Mouse (Mus musculus) liver, embryonic 13.5 days (tissue): ENCODE data around the gene Gm9903. TPM values are rescaled to one million over a fixed set of nuclear protein-coding genes. Genes with fewer than 3 reads are reported as not detected.

Experiments
- ATAC-seq: fragments of 200-750 bp; cut with Nextera tagmentation; 2 replicates; pipeline ENCODE4 v1.8.0; 2017; ENCODE audit warnings: low read depth, mild to moderate bottlenecking, moderate number of reproducible peaks, moderate library complexity
- DNase-seq: peaks from one replicate; pipeline ENCODE4 v3.0.0; 2022
- H3K27ac ChIP-seq: fragments of 300-500 bp; sonication (generic); 2 replicates; pipeline ENCODE4 v1.5.1; 2015; ENCODE audit warnings: moderate library complexity, mild to moderate bottlenecking, inconsistent platforms
- H3K27me3 ChIP-seq: fragments of 300-500 bp; sonication (generic); 2 replicates; pipeline ENCODE4 v1.6.1; 2015; ENCODE audit warnings: mild to moderate bottlenecking, inconsistent platforms
- H3K36me3 ChIP-seq: fragments of 300-500 bp; sonication (generic); 2 replicates; pipeline ENCODE4 v1.6.1; 2015; ENCODE audit warnings: mild to moderate bottlenecking, inconsistent platforms
- H3K4me1 ChIP-seq: fragments of 300-500 bp; sonication (generic); replicated peaks from 2 replicates; pipeline ENCODE4 v1.6.1; 2015; ENCODE audit warnings: inconsistent platforms
- H3K4me2 ChIP-seq: fragments of 300-500 bp; sonication (generic); 2 replicates; pipeline ENCODE4 v1.6.1; 2015; ENCODE audit warnings: inconsistent platforms, mild to moderate bottlenecking, moderate library complexity
- H3K4me3 ChIP-seq: fragments of 300-500 bp; sonication (generic); replicated peaks from 2 replicates; pipeline ENCODE4 v1.5.1; 2015; ENCODE audit warnings: mild to moderate bottlenecking, inconsistent platforms
- H3K9ac ChIP-seq: fragments of 300-500 bp; sonication (generic); 2 replicates; pipeline ENCODE4 v1.6.1; 2015; ENCODE audit warnings: mild to moderate bottlenecking, inconsistent platforms
- H3K9me3 ChIP-seq: fragments of 300-500 bp; sonication (generic); replicated peaks from 2 replicates; pipeline ENCODE4 v1.6.1; 2016; ENCODE audit warnings: inconsistent platforms
- WGBS: fragments of 180-500 bp; shearing (Covaris S2); methylation state at CpG from one replicate; pipeline ENCODE4 v1.1.7; 2015; ENCODE audit not compliant: insufficient replicate concordance; 5-methylcytosine and 5-hydroxymethylcytosine counted together
- polyA plus RNA-seq: library from polyadenylated mRNA; unstranded; fragments of >200 nt; fragmentation: Nextera tagmentation; extraction: Ambion mirVana; gene quantifications from 2 replicates; pipeline ENCODE4 v1.2.1, GENCODE M21; 2015

The Gm9903 gene
- polyA plus RNA-seq, 1 experiment from 2014 or later: 0.13 TPM

DNA sequence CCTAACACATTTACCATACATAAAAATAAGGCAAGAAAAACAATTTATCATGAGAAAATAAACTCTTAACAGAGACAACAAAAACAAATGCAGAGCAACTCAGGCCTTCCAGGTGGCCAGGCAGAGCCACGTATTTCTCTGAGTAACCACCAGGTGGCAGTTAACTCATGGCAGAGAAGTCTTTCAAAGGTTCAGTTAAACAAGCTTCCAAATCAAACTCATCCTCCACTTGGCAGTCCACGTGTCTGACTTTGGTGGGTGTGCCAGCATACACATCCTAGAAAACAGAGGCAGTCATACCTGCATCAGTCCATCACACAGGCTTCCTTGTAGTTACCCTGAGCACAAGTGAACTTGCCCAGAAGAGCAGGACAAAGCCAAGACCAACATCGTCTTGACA lies 10.9 kb downstream of the Gm9903 start:
- no peak overlapping the region for H3K9ac ChIP-seq
- H3K4me1 ChIP-seq: peaks cover 32% of the 10 kb centered on the region
- H3K4me2 ChIP-seq: no peak overlapping the region
- H3K4me3 ChIP-seq: no peak overlapping the region
- ATAC-seq: no peak; the same call in 1 of the 2 replicates
- no peak for DNase-seq
- no peaks in the 10 kb centered on the region for H3K9me3 ChIP-seq
- H3K36me3 ChIP-seq: peaks cover 94% of the 10 kb centered on the region
- no peak overlapping the region for H3K27ac ChIP-seq
- WGBS: 41% methylated on average over 3 of the region's 3 CpGs
- H3K27me3 ChIP-seq: no peaks in the 10 kb centered on the region

DNA sequence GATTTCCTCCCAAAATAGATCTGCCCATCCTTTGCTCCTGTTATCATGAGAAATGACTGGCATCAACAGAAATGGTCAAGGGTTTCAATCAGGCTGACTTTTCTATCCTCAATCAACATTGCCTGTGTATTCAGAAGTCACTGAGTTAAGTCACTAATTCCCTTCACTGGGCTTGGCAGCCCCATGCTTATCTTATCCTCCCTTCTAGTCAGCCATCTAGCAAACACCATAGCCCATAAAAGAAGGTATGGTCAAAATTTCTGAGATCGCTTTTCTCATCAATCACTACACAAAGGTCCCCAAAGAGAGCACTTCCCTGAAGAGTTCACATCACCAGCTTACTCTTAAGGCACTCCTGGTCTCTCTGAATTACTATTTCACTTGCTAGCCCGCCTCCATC lies 21.3 kb downstream of the Gm9903 start:
- peaks cover 74% of the 10 kb centered on the region for H3K36me3 ChIP-seq
- peak overlapping the region; percentile 92 for H3K4me2 ChIP-seq
- WGBS: 1% methylated on average over 2 of the region's 2 CpGs
- H3K4me1 ChIP-seq: peaks cover 81% of the 10 kb centered on the region
- DNase-seq: no peak
- H3K4me3 ChIP-seq: peak overlapping the region; percentile 83
- no peaks in the 10 kb centered on the region for H3K27me3 ChIP-seq
- H3K9ac ChIP-seq: peak overlapping the region; percentile 79
- no peaks in the 10 kb centered on the region for H3K9me3 ChIP-seq
- ATAC-seq: no peak
- H3K27ac ChIP-seq: peak overlapping the region; percentile 92

DNA sequence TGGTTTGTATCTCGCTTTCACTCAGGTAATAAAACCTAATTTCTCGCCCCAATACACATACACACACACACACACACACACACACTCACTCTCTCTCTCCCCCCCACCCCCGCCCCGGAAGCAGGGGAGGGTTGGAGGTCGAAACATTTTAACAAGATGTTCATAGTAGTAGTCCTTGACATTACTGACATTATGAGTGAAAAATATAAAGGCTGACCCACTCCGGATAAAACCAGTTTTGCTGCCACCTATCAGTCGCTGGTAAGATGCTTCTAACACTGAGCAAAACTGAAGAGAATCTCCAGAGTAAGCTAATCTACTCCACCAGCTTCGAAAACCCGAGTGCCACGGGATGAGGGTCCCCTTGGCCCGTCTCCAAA lies 21.8 kb downstream of the Gm9903 start:
- Histone ChIP-seq H3K36me3 (peaks cover 68% of the 10 kb centered on the region), H3K4me1 (peaks cover 81% of the 10 kb centered on the region), H3K27me3 (no peaks in the 10 kb centered on the region), H3K27ac (peak overlapping the region; percentile 92), H3K9ac (peak overlapping the region; percentile 79), H3K9me3 (no peaks in the 10 kb centered on the region), H3K4me3 (peak overlapping the region; percentile 83), H3K4me2 (peak overlapping the region; percentile 92)
- no peak for DNase-seq
- no peak for ATAC-seq
- under 1% methylated on average over 11 of the region's 11 CpGs for WGBS

DNA sequence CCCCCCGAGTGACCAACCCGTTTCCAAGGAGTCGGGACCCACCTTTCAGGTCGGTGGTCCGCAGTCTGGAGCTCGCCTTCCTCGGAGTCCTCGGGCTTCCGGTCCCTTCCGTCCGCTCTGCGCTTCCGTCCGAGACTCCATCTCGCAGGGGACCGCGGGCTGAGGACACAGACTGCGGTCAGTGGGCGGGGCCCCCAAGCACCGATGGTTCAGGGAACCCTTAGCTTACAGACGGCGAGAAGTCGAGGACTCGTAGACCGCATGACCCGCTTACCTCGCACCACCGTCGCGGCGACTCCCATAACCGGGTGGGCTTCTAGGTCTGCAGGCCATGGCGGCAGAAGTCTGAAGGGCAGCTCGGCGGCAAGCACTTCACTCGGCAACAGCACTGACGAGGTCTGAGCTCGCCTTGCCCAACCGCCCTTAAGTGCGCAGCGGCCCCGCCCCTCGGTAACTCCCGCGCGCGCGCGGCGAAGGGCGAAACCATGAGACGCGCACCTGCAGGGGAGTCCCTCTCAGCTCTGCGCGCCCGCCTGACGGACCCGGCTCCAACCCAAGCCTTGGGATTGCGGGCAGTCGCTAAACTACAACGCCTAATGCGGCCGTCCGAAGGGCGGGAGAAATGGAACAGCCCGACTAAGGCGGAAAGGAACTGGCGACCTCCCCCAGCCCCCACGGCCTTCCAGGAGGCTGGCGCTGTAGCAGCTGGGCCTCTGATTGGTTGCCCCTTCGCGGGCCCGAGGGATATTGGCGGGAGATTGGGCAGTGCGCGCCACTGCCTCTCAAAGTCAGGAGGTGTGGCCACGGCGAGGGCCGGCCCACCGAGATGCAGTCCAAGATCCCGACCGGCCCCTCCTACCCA lies 22.4 kb downstream of the Gm9903 start, which contains the start of gene Slbp:
Slbp (minus strand) TSS at position 654 of the 862 bp plus-strand sequence.
- H3K9ac ChIP-seq: peak within 1 kb of the TSS; percentile 79
- WGBS: under 1% methylated on average over 82 of the region's 82 CpGs
- ATAC-seq (peak; percentile 88), DNase-seq (peak; percentile 95)
- H3K9me3 ChIP-seq: no peaks in the 10 kb centered on the region
- peak within 1 kb of the TSS; percentile 83 for H3K4me3 ChIP-seq
- H3K4me1 ChIP-seq: peaks cover 84% of the 10 kb centered on the region
- H3K36me3 ChIP-seq: peaks cover 62% of the 10 kb centered on the region
- H3K4me2 ChIP-seq: peak within 1 kb of the TSS; percentile 92
- H3K27ac ChIP-seq: peak within 1 kb of the TSS; percentile 92
- H3K27me3 ChIP-seq: no peaks in the 10 kb centered on the region

DNA sequence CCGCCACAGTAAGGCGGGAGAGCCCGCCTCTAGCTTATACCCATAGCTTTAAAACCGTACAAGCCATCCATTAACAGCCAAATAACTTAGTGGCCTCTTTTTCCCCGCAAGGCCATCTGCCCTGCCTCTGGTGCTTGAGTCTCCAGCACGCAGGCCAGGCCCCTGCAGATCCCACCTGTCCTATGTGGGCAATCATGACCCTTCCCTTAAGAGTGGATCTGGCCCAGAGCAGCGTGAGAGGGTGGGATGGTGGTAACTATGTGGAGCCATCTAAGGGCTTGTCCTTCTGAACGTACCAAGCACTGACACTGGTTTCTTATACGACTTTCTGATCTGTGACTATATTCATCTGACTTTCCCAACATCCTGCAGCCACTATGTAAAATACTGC lies 23.1 kb downstream of the Gm9903 start:
- Histone ChIP-seq H3K27me3 (no peaks in the 10 kb centered on the region), H3K27ac (peak overlapping the region; percentile 92), H3K4me3 (peak overlapping the region; percentile 83), H3K4me2 (peak overlapping the region; percentile 92), H3K36me3 (peaks cover 56% of the 10 kb centered on the region), H3K9me3 (no peaks in the 10 kb centered on the region), H3K9ac (peak overlapping the region; percentile 78), H3K4me1 (peaks cover 78% of the 10 kb centered on the region)
- 4% methylated on average over 9 of the region's 9 CpGs for WGBS
- peak; percentile 17 for ATAC-seq
- DNase-seq: no peak

DNA sequence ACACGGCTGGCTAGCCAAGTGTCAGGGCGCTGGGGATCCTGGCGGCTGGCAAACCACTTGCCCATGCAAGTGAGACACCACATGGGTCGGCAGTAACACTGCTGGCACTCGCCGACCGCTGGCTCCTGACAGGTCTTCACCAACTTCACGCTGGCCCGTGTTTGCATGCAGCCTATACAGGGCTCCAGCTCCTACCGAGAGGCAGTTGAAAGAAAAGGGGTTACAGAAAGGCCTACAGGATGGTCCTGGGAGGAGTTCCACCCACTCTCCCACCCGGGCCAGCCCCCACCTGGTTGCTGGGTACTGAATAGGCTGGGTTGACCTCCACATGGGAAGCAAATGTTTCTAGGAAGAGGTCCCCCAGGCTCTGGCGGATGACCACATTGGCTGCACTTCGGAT lies 24.7 kb downstream of the Gm9903 start:
- H3K36me3 ChIP-seq: peaks cover 40% of the 10 kb centered on the region
- H3K4me1 ChIP-seq: peaks cover 68% of the 10 kb centered on the region
- ATAC-seq: no peak
- DNase-seq: no peak
- no peaks in the 10 kb centered on the region for H3K27me3 ChIP-seq
- peak overlapping the region; percentile 92; the same call in 1 of the 2 replicates for H3K27ac ChIP-seq
- no peaks in the 10 kb centered on the region for H3K9me3 ChIP-seq
- 90% methylated on average over 13 of the region's 13 CpGs for WGBS
- 0 out of 2 replicates have a peak overlapping the region, but pooled peaks have one; percentile 78 for H3K9ac ChIP-seq
- H3K4me2 ChIP-seq: 0 out of 2 replicates have a peak overlapping the region, but pooled peaks have one; percentile 95
- no peak overlapping the region for H3K4me3 ChIP-seq

DNA sequence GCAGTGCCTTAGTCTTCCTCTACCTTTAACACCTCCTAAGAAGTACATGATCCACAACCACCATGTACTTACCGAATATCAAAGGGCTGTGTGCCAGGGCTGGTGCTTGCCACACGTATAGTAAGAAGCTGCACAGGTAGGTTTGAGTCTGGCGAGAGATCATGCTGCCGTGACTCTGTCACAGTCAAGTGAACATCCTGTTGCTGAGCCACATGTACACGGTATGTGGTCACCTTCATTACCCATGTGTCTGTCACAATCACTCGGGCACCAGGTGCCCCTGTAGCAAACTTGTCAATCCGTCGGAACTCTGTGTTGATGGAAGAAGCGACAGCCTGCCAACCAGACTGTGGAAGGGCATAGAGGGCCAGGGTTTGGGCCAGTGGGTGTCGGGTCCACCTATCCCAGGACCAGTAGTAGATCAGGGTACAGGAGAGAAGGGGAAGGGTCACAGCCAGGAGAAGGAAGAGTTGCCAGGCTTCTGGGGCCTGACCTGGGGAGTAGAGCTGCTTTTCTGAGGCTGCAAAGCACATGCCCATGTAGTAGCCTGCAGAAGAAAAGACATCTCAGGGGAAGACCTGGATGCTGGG lies 25.6 kb downstream of the Gm9903 start:
- no peaks in the 10 kb centered on the region for H3K9me3 ChIP-seq
- H3K27ac ChIP-seq: no peak overlapping the region
- peak overlapping the region; percentile 84; the same call in 1 of the 2 replicates for H3K4me3 ChIP-seq
- no peaks in the 10 kb centered on the region for H3K27me3 ChIP-seq
- H3K4me2 ChIP-seq: peak overlapping the region; percentile 95
- peaks cover 35% of the 10 kb centered on the region for H3K36me3 ChIP-seq
- 87% methylated on average over 10 of the region's 10 CpGs for WGBS
- peak overlapping the region; percentile 92 for H3K9ac ChIP-seq
- H3K4me1 ChIP-seq: peaks cover 68% of the 10 kb centered on the region
- DNase-seq (no peak), ATAC-seq (no peak)

DNA sequence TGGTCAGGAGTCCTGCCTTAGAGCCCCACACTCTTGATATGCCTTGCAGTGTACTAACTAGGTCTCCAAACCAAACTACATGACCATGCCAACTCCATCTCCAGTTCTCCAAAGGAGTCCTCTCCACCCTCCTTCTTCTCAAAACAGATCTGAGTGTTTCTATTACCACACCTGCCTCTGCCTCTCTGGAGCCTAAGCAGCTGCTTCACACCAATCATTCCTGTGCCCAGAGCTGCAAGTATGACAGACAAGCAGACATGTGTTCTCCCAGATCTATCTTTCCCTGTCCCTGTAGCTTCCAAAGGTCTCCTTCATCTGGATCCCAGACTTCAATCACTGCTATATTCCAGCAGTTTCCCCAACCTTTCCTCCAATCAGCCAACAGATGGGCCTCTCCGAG lies 27.0 kb downstream of the Gm9903 start:
- Histone ChIP-seq H3K27ac (peak overlapping the region; percentile 96), H3K36me3 (peaks cover 44% of the 10 kb centered on the region), H3K4me1 (peaks cover 70% of the 10 kb centered on the region), H3K4me2 (peak overlapping the region; percentile 95), H3K9me3 (no peaks in the 10 kb centered on the region), H3K9ac (peak overlapping the region; percentile 92), H3K4me3 (peak overlapping the region; percentile 84), H3K27me3 (no peaks in the 10 kb centered on the region)
- ATAC-seq: no peak
- 29% methylated on average over 1 of the region's 1 CpGs for WGBS
- DNase-seq: no peak

DNA sequence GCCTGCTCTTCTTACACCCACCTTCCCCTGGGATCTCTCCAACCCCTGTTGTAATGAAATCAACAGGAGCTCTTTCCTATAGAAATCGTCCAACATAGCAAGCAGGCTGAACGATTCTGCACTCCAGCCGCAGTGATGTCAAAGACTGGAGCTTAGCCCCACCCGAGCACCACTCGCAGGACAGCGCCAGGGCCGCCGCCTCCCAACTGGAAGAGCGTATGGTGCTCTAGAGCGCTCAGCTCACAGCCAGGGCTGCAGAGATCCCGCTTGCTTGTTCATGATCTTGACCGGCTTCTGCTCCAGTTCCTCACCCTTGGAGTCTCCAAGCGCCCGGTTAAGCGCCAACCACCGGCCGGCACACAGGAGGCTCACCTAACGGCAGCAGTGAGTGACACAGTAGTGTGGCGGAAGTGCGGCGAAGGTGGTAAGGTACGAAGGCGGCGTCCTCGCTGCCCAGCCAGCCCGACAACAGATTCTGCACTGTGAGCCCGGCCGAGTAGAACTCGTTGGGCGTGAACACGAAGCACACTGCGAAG lies 27.6 kb downstream of the Gm9903 start:
- Histone ChIP-seq H3K27me3 (no peaks in the 10 kb centered on the region), H3K9ac (peak overlapping the region; percentile 92), H3K27ac (peak overlapping the region; percentile 96), H3K4me3 (peak overlapping the region; percentile 84), H3K4me2 (peak overlapping the region; percentile 95), H3K9me3 (no peaks in the 10 kb centered on the region), H3K4me1 (peaks cover 70% of the 10 kb centered on the region), H3K36me3 (peaks cover 49% of the 10 kb centered on the region)
- WGBS: under 1% methylated on average over 32 of the region's 32 CpGs
- no peak for DNase-seq
- ATAC-seq: peak; percentile 55

DNA sequence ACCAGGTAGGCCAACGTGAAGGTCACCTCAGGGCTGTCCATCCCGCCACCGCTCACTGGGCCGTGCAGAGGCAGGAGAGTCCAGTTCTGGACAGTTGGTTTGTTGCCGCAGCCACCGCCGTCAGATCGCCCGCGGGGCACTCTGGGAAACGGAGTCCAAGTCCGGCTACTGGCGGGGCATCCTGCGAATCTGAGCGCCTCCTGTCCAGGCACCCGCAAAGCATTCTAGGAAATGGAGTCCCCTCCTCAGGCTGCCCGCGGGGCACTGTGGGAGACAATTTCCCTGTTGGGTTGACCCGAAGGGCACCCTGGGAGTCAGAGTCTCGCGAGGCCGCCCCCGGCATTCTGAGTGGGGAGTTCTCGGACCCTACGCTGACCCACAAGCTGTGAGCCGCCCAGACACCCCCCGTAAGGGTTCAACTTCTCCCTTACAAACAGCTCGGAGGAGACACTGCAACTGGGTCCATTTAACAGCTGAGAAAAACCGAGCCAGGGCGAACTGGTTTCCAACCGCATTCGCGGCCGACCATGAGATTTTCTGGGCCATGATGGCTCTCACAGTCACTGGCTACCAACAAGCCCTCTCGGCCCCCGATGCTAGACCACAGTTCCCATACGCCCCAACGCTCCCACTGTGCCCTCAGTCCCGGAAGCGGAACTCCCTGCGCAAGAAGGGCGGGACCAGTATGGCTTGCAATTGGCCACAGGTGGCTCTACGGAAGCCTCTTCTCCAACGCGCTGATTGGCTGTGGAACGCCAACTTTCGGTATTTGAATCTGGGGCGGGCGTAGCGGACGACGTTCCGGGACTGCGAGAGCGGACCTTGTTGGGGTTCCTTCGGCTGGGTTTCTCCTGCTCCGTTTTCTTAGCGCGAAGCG lies 28.3 kb downstream of the Gm9903 start, which contains the start of the genes Tacc3 and Tmem129:
Tacc3 (plus strand) TSS at position 342 of the 877 bp plus-strand sequence.
Tmem129 (minus strand) TSS at position 630 of the 877 bp plus-strand sequence.
- no peaks in the 10 kb centered on the region for H3K9me3 ChIP-seq
- peak within 1 kb of the TSS; percentile 92 for H3K9ac ChIP-seq
- peaks cover 65% of the 10 kb centered on the region for H3K4me1 ChIP-seq
- peak within 1 kb of the TSS; percentile 96 for H3K27ac ChIP-seq
- H3K36me3 ChIP-seq: peaks cover 56% of the 10 kb centered on the region
- ATAC-seq: peak; percentile 91
- H3K4me3 ChIP-seq: peak within 1 kb of the TSS; percentile 84
- DNase-seq: peak; percentile 97
- H3K27me3 ChIP-seq: no peaks in the 10 kb centered on the region
- WGBS: under 1% methylated on average over 60 of the region's 60 CpGs
- H3K4me2 ChIP-seq: peak within 1 kb of the TSS; percentile 95
